Mouse (Mus musculus): ENCODE results near the gene Fgd5.
"Not testable (repeated sequence)": the region's sequence is repeated elsewhere in the genome, so short reads cannot be mapped to it uniquely, and the experiment has no call there.

Gene Fgd5

DNA sequence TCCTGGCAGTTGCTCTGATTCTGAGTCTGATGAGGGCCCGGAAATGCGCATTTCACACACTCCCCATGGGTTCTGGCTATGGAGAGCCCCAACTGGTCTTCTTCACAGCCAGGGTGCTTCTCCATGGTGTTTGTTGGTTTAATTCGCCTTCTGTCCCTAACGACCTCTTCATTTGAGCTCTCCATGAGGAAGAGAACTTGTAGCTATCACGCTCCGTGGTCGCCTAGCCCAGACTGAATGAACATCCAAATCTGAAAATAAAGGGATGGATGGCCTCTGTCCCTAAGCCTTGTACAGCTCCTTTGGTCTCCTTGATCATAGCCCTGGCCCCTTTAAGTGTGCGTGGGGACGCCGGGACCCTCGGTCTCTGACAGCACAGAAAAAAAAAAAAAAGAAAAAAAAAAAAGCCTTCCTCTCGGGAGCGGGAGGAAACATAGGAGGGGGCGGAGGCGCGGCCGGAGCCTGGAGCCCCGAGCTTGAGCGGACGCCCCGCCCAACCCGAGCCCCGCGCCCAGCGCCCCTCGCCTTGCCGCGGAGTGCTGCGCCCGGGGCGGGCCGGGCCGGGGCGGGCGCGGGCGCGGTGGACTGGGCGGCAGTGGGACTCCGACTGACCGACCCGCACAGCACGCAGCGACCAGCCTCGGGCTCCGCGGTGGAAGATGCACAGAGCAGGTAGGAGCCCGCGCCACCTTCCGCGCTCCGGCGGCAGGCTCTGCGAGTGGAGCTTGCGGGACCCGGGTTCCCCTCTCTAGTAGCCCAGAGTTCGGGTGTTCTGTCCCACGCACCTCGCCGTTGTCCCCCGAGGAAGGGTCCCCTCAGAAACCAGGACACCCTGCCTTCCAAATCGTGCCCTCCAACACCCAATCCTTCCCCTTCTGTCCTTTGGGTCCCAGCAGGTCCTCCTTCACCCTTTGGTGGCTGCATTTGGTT, at the start of gene Fgd5:
Fgd5 (plus strand) TSS at position 508 of the 930 bp plus-strand sequence.
- DNase-seq (ENCODE audit: low read depth) = no peak

DNA sequence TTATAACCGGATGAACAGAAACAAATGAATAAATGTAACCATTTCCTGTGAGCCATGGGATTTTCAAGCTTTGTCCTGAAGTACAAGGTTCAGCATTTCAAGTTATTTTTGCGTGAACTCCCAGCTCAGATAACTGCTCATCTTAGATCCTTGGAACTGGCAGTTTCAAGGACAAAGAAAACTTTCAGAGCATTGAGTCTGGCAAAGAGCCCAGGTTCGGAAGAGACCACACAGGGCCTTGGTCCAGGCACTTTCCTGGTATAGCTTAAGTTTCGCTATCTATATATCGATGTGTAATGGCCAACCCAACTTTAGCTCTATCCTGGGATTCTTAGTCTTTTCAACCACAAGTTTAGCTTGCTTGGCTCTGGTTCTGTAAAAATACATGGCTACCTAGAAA, 47.4 kb upstream of the Fgd5 start:
- DNase-seq (ENCODE audit: low read depth) = no peak

DNA sequence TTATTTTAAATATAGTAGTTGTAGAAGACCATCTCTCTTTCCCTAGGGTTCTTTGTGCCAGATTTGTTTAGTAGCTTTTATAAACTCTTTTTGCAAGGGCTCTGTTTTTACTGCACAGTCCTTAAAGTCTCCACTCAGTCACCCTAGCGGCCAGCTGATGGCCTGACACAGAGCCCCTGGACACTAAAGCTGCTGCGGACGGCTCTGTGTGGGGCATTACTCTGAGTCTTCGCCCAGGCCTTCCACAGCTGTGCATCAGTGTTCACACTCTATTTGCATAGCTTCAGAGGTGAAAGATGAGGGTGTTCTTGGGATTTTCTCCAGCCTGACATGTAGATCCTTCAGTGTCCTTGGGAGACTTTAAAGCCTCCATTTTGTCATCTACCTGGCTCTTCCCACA, 40.2 kb upstream of the Fgd5 start:
- DNase-seq (ENCODE audit: low read depth) = no peak

DNA sequence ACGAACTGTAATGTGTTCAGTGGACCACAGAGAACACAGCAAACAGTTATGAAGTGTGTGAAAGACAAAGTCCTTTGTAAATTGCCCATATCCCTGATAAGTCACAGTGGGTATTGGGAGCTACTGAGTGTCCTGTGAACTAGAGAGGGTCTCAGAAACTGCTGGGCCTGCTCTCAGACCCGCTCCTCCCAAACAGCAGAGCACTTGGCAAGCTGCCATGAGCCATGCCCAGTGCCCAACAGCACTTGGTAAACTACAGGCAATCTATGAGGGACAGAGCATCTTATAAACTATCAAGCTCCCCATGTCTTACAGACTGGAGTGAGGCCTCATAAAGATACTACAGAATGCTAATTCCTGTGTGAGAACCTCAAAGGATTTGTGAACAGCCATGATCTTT, 30.3 kb upstream of the Fgd5 start:
- DNase-seq (ENCODE audit: low read depth) = no peak

DNA sequence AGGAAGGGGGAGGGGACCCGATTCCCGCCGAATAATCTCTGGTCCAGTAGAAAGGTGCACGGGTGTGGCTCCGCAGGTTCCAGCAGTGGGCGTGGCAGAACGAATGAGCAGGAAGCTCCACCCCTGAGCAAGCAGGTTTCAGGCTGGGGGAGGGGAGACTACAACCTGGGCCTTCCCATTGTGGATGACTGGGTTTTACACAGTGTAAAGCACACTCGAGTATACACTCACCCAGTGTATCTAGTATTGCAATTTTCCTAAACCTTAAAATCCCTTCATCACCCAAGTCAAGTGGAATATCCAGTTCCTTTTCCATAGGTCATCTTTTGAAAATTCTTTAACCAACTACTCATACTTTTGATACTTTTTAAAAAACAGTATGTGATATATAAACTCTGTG, 20.7 kb upstream of the Fgd5 start:
- not testable (repeated sequence) for DNase-seq (ENCODE audit: low read depth)

DNA sequence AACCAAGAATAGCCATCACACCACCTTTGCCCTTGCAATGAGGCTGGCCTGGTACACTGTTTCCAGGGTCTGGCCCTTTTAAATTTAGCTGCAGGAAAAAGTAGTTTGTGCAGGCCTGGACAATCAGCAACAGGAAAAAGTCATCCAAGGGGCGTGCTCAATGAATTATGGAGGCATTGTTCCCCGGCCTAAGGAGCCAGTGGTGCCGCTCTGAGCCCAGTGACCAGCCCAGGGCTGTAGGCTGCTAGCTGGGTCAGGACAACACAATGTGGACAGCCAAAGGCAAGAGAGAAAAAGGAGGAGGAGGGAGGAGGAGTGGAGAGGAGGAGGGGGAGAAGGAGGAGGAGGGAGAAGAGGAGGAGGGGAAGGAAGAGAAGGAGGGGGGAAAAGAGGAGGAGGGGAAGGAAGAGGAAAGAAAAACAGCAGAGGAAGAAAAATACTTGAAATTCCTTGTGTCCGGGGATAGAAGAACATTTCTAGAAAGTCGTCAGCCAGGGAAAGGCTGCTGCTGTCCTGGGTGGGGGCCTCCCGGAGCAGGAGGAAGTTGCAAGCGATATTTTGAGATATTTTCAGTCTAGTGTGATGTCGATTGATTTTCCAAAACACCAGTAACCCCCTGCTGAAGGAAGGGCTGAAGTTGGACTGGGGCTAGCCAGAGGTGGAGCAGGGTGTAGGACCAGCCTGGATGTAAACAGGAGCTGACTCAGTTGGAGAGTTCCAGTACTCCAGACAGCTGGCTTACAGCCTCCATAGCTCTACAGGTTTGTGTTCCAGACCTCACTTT, 18.5 kb upstream of the Fgd5 start:
- no peak for DNase-seq (ENCODE audit: low read depth)

DNA sequence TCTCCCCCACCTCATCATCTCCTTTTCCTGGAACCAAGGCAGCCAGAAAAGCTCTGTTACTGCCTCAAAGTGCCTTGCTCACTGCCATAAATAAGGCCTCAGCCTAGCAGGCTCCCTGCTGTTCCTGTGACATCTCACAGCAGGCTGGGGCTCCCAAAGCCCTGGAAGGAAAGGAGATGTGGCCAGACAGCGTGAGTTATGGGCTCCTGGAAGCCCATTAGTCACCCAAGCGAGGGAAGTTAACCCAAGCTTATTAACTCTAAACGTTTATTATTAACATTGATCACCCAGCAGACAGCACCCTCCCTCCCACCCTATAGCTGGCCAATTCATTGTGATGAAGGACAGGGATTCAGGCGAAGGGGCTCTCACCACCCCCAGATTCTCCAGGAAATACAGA, 15.2 kb upstream of the Fgd5 start:
- DNase-seq (ENCODE audit: low read depth) = no peak

DNA sequence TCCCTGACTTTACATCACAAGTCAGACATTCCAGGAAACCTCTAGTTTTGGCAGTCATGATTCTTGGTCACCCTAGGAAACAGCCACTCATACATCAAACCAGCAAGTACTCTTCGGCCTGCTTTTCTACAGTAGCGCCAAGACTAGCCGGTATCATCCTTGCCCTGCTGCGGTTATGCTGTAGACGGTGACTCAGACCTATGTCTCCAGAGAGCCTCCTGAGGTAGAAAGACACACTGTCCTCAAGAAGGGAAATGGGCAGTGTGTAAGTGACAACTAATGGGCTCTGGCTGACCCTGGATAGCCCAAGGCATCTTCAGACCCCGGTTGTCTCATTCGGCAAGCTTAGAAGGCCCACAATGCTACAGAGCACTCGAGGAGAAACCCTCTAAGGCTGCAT, 13.6 kb upstream of the Fgd5 start:
- no peak for DNase-seq (ENCODE audit: low read depth)

DNA sequence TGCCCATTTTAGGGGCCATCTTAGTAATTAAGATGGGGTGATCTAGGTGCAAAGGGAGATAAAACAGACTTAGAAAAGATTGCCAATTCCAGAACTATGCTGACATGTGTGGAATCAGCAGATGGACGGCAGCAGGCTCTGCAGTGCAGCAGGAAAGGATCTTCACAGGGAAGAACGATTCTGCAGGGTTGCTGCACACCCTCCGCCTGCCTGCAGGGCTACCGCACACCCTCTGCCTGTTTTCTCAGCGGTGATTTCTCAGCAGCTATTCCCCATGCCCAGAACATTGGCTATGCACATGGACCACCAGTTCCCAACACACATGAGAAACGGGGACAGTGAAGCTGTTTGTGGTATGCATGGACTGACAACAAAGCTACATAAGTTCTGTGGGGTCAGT, 12.7 kb upstream of the Fgd5 start:
- DNase-seq (ENCODE audit: low read depth) = no peak

DNA sequence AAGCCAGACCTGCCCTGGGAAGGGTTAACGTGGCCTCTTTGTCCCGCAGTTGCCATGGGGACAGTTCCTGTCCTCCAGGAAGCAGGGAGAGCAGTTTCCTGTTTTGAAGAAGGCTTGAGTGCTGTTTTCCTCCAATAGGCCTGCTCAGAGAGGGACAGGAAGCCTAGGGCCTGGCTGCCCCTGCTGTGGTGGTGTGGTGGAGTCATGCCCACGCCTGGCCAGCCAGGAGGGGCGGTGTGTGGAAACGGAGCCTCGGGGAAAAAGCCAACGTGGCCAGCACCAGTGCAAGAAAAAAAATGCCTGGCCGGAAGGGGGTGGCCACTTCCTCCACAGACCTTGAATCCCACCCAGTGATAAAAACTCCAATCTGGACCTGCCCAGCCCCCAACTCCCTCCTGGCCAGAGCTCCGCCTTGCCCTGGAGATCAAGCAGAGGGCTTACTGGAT, 6.5 kb upstream of the Fgd5 start:
- no peak for DNase-seq (ENCODE audit: low read depth)

DNA sequence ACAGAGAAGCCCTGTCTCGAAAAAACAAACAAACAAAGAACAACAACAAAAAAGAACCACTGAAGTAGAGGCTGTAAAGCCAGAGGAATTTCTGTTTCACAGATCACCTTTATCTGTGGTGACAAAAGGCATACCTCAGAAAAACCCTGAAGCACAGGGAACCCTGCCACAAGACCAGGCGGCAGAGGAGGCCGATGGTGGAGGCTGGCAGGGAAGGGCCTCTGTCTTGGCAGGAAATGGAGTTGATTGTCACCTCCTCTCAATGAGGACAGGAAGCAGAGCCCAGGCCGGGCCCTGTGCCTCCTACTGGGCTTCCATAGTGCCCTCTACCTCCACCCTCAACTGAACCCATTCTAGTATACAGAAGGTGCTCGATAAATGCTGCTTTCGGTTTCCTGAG, 4.7 kb upstream of the Fgd5 start:
- no peak for DNase-seq (ENCODE audit: low read depth)

DNA sequence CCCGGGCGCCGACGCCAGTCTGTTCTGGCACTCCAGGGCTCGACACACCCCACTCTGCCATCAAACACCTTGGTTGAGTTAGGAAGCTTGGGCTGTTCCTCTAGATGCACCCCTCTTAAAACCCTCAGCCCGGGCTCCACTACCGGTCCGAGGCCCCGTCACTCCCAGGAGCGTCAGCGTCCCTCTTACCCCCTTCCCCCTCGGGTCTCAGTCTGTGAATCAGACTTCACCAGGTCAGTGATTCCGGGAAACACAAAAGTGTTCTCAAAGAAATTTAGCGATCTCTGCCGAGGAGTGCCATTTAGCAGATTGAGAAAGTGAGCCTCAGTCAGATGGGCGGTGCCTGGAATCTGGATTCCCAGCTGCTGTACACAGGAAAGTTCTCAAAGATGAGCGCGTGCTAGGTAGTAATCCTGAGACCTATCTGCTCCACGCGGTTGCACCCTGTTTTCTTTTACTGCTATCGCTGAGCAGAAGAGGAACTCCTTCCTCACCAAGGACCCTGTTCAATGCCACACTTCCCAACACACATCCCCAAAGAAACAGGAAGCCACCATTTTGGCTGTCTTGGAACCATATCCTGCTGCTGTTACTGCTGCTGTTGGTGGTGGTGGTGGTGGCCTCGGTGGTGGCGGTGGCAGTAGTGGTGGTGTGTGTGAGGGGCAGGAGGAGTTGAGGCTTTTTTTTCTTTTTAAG, 771 bp downstream of the Fgd5 start:
- no peak for DNase-seq (ENCODE audit: low read depth)

DNA sequence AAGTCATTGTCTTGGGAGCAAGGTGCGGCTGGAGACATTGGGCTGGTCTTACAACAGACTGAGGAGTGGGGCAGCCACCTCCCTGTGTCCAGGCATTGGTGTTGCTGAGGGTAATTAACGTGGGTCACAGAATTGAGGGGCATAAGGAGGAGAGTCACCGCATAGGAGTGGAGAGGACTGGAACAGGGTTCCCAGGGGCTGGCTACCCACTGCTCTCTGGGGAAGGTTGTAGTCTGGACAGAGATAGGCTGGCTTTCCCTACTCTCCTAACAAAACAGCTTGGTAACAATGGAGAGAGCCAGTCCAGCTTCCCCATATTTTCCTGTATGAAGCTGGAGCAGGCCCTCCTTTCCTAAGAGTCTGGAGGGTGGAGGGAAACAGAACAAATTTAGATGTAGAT, 1.3 kb downstream of the Fgd5 start:
- DNase-seq (ENCODE audit: low read depth) = no peak

DNA sequence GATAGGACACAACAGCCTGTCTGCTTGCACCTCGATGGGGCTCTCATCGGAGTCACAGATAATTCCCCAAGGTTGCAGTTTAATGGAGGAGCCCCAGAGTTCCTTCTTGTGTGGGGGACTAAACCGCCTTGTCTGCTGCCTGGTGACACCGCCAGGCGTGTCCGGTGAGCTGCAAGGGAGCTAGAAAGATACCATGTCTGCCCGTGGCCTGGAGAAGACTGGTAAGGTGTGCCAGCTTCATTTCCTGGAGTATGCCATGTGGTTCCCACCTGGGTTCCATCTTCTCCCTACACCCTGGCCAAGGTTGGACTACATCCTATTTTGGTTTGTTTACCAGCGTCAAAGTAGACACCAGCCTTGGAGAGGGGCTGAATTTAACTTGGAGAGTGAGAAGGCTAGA, 11.4 kb downstream of the Fgd5 start:
- DNase-seq (ENCODE audit: low read depth) = no peak

DNA sequence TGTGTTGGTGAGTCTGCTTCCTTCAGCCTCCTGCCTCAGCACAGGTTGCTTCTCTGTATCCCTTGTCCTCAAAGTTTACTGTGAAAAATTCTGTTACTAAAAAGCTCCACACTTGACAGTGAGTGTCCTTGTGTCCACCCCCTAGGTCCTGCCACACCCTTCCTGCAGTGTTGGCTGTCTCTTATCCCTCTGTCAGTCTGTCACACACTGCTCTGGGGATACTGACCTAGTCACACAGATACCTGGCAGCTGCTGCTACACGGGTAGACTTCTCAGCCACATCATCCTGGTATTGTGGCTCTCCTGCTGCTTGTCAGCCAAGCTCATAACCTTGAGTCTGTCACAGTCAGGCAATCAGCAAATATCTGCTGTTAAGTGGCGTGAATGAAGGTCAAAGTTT, 14.1 kb downstream of the Fgd5 start:
- no peak for DNase-seq (ENCODE audit: low read depth)

DNA sequence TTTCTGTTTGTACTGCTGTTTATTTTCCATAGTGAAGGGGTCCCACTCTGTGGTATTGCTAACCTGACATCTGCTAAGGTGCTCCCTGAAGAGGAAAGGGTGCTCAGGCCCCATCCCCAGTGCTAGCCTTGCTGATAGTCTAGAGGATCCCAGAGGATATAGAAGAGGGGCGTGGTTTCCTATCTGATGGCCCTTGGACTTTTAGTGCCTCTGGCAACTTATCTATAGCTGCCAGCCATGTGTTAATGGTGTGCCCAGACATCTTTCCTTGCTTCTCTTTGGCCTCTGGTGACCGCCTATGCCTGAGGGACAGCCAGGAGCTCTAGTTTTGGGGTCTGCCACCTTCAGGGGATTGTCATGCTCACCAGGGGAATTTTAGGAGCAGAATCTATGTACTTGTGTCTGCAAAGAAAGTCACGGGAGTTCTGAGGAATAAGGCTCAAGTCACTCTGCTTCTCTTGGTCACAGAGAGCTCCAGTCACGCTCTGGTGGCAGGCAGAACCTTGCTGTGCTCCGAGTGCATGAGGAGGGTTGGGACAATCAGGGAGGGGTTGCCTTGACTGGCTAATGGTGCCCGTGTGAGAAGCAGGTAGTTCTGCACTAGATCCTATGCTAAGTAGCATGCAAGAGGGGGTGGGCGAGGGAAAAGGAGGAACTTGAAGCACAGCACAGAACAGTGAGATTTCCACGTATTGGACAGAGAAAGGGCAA, 15.3 kb downstream of the Fgd5 start:
- no peak for DNase-seq (ENCODE audit: low read depth)

DNA sequence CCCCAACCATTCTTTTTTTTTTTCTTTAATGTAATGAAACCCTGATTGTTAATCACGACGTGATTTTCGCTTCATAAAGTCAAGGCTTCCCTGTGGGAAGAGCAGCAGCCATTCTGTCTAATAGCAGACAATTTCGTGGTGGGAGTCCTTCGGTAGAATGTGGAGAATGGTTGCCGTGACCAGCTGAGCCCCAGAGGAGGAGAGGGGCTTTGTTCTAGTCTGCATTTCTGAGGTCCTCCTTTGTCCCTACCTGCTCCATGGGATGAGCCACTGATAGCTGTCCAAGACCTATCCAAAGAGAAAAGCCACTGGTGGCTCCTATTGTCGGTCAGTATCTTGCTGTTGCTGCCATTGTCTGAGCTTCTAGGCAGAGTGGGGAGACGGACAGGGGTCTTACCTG, 17.4 kb downstream of the Fgd5 start:
- no peak for DNase-seq (ENCODE audit: low read depth)

DNA sequence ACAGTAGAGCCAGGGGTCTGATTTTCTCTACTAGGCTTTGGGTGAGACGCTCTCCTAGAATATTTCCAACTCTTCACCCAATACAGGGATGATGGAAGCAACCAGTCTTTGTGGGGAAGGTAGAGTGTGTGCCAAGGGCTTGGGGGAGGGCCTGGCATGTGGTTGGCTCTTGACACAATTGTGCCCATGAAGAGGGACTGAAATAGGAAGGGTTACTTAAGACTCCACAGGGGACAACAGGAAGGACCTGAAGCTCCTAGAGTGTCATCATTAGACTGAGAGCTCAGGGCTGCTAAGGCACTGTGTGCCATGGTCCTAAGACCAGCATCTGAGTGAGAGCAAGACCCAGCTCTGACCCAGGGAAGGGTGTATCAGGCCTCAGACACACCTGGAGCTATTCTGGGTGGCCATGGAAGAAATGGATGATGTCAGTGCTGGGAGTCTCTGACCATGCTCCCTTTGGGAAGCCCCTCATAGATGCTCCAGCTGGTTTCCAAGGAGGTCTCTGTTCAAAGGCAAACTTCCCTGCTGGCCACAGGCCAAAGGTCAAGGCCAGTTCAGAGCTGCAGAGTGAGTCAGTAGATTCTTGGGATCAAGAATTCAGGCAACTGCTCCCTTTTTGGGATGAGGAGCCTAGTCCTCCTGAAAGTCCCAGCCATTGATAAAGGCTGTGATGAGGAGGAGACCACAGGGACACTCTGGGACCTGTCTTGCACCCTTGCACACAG, 24.0 kb downstream of the Fgd5 start:
- DNase-seq (ENCODE audit: low read depth) = peak; percentile 18

DNA sequence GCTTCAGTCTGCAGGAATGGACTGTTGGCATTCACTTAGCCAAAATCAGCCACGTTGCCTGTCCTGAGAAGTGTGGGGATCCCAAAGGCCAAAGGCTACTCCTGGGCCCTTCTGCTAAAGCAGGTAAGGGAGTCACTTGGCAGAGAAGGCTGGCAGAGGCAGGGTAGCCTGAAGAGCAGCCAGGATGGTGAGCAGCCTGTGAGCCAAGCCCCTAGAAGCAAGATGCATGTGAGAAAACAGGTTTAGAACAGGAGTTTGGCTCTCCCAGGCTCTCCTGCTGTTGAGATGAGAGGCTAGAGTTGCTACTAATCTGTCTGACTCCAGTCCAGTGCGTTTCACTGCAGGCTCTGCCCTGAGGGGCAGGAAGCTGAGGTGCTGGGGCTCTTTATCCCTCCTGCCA, 25.0 kb downstream of the Fgd5 start:
- DNase-seq (ENCODE audit: low read depth) = no peak

DNA sequence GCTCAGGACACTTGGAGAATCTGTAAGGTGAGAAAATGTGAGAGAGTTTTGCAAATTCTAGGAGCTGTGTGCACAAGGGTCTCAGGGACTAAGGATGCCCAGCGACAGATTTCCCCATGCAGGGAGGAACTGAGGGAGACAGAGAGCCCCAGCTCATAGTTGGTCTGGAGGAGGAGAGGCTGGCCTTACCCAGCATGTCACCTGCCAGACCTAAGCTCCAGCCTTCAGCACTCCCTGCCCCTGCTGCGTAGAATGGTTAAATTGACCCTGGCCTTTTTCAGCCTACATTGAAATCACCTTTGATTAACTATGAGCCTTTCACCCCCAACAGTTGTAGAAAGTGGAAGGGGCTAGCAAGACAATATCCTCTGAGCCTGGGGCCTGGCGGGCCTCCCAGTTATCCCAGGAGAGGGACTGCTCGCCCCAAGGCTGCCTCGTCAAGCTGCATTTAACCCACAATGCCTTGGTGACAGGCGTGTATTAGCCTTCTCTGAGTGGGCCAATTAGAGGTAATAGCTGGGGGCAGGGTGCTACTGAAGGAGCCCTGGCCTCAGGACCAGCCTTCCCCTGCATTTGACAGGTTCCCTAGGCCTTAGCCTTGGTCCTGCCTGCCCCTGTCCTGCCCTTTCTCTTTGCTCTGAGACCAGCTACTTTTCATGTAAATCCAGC, 25.6 kb downstream of the Fgd5 start:
- DNase-seq (ENCODE audit: low read depth) = no peak

DNA sequence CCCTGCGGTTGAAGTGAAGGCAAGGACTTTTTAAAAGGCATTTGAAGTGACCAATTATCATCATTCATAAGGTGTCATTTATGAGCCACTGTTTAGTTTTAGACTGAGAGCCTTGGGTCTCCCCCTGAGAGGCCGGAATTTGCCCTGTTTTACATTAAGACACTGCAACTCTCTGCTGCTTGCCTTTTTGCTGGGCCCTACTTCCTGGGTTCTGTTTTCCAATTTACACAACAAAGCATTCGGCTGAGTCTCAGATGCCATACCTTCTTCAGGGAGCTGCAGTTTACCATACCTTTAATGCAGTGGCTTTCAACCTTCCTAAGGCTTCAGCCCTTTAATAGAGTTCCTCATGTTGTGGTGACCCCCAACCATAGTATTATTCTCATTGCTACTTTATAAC, 26.1 kb downstream of the Fgd5 start:
- no peak for DNase-seq (ENCODE audit: low read depth)
